Mouse (Mus musculus): Measurements from ENCODE around the gene Gm17622.

Gene Gm17622

GRCm38 (mm10) chr13:96511262-96511661, 20.7 kb downstream of the Gm17622 start:
- DNase-seq (ENCODE audit: low spot score in 2 of 2) = no peak

DNA sequence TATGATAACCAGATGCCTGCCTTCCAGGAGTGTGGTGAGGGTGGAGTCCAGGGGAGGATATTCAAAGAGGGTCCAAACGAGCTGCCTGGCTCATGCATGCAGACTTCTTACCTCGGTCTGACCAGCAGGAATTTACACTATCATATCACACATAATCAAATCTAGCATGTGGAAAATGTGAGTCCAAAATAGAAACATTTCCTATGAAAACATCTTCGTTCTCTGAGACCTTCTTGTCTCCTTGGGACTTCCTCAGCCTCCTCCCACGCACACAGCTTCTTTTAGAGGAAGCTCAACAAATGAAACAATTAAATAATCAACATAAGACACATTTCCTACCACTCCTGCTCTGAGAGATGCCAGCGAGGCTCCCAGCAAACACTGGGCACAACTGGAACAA, 21.4 kb downstream of the Gm17622 start:
- no peak for DNase-seq (ENCODE audit: low spot score in 2 of 2)

GRCm38 (mm10) chr13:96514154-96514942, 23.8 kb downstream of the Gm17622 start:
- no peak for DNase-seq (ENCODE audit: low spot score in 2 of 2)

GRCm38 (mm10) chr13:96516249-96516648, 25.7 kb downstream of the Gm17622 start:
- peak in 1 of 2 experiments; percentile 4 for DNase-seq (ENCODE audit: low spot score in 2 of 2)

DNA sequence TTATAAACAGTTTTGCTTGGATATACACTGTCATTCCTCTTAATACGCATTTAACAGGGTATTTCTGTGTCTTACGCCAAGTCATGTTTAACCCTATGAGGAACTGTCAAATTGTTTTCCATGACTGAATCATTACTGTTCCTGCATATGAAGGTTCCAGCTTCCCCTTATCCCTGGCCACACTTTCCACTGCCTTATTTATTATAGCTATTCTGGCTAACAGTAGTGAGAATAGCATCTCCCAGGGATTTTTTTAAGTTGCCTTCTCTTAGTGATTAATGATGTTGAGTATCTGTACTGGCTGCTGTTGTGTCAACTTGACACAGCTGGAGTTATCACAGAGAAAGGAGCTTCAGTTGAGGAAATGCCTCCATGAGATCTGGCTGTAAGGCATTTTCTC, 26.8 kb downstream of the Gm17622 start:
- DNase-seq (ENCODE audit: low spot score in 2 of 2) = no peak

- DNase-seq (ENCODE audit: low spot score in 2 of 2) = no peak
Measured at GRCm38 (mm10) chr13:96521294-96521693, 30.8 kb downstream of the Gm17622 start.

DNA sequence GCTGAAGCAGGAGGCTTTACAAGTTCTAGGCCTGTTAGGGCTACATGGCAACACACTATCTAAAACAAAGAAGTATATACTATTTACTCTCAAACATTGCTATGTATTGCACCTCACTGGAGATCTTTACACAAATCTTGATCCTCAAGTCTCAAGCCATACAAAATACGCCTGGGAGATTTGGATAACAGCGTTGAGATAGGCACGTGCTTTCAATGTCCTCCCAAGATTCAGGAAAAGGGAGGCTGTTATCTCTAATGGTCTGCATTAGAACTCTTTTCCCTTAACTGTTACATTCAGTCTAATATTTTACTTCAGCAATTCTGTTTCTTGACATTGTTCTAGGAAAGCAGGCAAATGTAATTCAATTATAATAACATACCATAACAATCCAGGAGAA, 36.5 kb downstream of the Gm17622 start:
- no peak for DNase-seq (ENCODE audit: low spot score in 2 of 2)

- no peak for DNase-seq (ENCODE audit: low spot score in 2 of 2)
Measured at GRCm38 (mm10) chr13:96527856-96528255, 37.3 kb downstream of the Gm17622 start.

DNA sequence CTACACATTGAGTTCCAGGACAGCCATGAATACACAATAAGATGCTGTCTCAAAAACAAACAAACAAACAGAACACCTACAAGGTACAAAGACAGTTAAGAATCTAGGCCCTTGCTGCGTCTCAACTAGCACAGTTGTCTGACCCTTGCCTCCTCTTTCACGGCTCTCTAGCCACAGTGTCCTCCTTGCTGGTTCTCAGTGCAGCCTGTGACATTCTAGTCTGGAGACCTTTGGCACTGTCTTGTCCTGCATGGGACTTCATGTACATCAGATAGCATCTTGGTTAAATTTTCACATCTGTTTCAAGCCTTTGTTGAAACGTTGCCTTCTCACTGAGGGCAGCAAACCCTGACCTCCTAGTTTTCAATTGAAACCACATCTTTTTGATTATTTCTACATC, 38.2 kb downstream of the Gm17622 start:
- DNase-seq (ENCODE audit: low spot score in 2 of 2) = no peak

- DNase-seq (ENCODE audit: low spot score in 2 of 2) = no peak
Measured at GRCm38 (mm10) chr13:96529542-96529941, 39.0 kb downstream of the Gm17622 start.

GRCm38 (mm10) chr13:96530064-96530463, 39.5 kb downstream of the Gm17622 start:
- no peak for DNase-seq (ENCODE audit: low spot score in 2 of 2)

- DNase-seq (ENCODE audit: low spot score in 2 of 2) = no peak
Measured at GRCm38 (mm10) chr13:96532176-96532575, 41.6 kb downstream of the Gm17622 start.

DNA sequence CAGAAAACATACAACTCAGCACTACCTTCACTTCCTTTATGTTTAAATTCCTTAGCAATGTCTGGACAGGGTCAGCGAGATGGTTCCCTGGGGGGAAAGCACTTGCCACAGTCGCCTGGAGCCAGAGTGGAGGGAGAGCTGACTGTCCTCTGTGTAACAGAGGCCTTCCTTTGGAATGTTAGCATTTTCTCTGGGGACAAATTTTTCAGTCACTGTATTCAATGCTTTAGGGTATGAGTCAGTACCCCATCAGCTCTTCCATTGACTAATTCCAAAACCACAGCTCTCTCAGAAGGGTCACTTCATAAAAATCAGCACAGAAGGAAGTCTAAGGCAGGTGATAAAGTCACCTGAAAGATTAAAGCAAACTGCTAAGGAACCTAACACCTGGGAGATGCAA, 43.2 kb downstream of the Gm17622 start:
- DNase-seq (ENCODE audit: low spot score in 2 of 2) = no peak

DNA sequence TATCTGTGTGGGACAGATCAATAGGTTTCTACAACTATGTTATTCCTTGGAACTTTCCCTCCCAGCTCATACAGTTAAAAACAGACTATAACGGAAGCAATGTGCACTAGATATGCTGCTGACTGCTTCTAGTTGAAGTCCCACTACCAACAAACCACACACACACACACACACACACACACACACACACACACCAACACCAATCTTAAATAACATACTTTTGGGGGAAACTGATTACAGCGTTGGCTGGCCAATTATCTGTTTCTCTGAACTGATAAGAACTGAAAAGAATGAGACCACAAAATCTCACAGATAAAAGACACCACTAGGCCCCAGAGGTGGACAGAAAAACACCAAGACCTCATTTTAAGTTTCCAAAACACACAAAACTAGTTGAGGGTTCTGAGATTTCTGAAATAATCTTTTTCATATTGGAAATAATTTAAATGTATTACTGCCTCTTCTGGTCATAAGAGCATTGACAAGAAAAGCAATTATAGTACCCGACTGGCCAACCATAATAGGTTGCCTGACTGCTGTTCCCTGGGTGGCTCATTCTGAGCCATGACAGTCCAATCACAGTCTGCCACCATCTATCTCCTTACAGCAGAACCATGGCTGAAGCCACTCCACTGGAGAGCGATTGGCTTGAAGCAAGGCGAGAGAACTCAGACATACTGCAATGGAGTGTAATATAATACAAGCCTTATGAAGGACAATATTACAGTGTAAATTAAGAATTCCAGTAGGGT, 46.5 kb downstream of the Gm17622 start:
- DNase-seq (ENCODE audit: low spot score in 2 of 2) = no peak

GRCm38 (mm10) chr13:96538103-96538502, 47.6 kb downstream of the Gm17622 start:
- DNase-seq (ENCODE audit: low spot score in 2 of 2) = no peak

All from spleen, postnatal 36 days (tissue).